Mouse (Mus musculus): ENCODE results near the gene Dgcr2. TPM values are rescaled to one million over a fixed set of nuclear protein-coding genes. Genes with fewer than 3 reads are reported as not detected.

The Dgcr2 gene
- total RNA-seq, 2 experiments from 2014 or later = 32.7 to 55.7 TPM

- no peak for ATAC-seq (replicated peaks; ENCODE audit: low FRiP score, low TSS enrichment, poor library complexity, severe bottlenecking)
Observed at GRCm38 (mm10) chr16:17796971-17797811, 101.2 kb downstream of the Dgcr2 start, which contains the start of gene Scarf2. Scarf2 (plus strand) TSS chr16:17797282.

GRCm38 (mm10) chr16:17796519-17796918 lies 101.8 kb downstream of the Dgcr2 start:
- no peak for ATAC-seq (replicated peaks; ENCODE audit: low FRiP score, low TSS enrichment, poor library complexity, severe bottlenecking)

GRCm38 (mm10) chr16:17795643-17796042 lies 102.7 kb downstream of the Dgcr2 start:
- ATAC-seq (replicated peaks; ENCODE audit: low FRiP score, low TSS enrichment, poor library complexity, severe bottlenecking) = no peak

- no peak for ATAC-seq (replicated peaks; ENCODE audit: low FRiP score, low TSS enrichment, poor library complexity, severe bottlenecking)
Observed at GRCm38 (mm10) chr16:17794047-17794446, 104.3 kb downstream of the Dgcr2 start.

- no peak for ATAC-seq (replicated peaks; ENCODE audit: low FRiP score, low TSS enrichment, poor library complexity, severe bottlenecking)
Observed at GRCm38 (mm10) chr16:17792728-17793127, 105.6 kb downstream of the Dgcr2 start.

Other genes with a start within 250 kb of the Dgcr2 start
- gene Med15, start 165.7 kb downstream of the Dgcr2 start, total RNA-seq (2014; fragmentation: Nextera tagmentation) = 81.6 and 102 TPM in 2 replicates
- gene Med15, start 165.7 kb downstream of the Dgcr2 start, total RNA-seq (2017) = 21.5 and 22.6 TPM in 2 replicates
- gene Klhl22, start 138.9 kb downstream of the Dgcr2 start, total RNA-seq (2014; fragmentation: Nextera tagmentation) = 34.5 and 35.6 TPM in 2 replicates
- gene Klhl22, start 138.9 kb downstream of the Dgcr2 start, total RNA-seq (2017) = 26.6 and 65.5 TPM in 2 replicates
- gene Scarf2, start 101.3 kb downstream of the Dgcr2 start, total RNA-seq (2014; fragmentation: Nextera tagmentation) = not detected in 2 replicates
- not detected in 2 replicates for gene Scarf2, start 101.3 kb downstream of the Dgcr2 start, total RNA-seq (2017)
- not detected in 2 replicates for gene B830017H08Rik, start 65.4 kb downstream of the Dgcr2 start, total RNA-seq (2014; fragmentation: Nextera tagmentation)
- gene B830017H08Rik, start 65.4 kb downstream of the Dgcr2 start, total RNA-seq (2017) = not detected in 2 replicates
- gene Car15, start 60.2 kb downstream of the Dgcr2 start, total RNA-seq (2014; fragmentation: Nextera tagmentation) = 3.5 and 6.9 TPM in 2 replicates
- gene Car15, start 60.2 kb downstream of the Dgcr2 start, total RNA-seq (2017) = 2.2 and 3.4 TPM in 2 replicates
- 2.3 and 2.7 TPM in 2 replicates for gene Gm20518, start 6.9 kb downstream of the Dgcr2 start, total RNA-seq (2014; fragmentation: Nextera tagmentation)
- 1.2 TPM in 1 of 2 replicates, not detected in the other for gene Gm20518, start 6.9 kb downstream of the Dgcr2 start, total RNA-seq (2017)
- gene Tssk1, start 4.3 kb downstream of the Dgcr2 start, total RNA-seq (2014; fragmentation: Nextera tagmentation) = 0.72 TPM in 1 of 2 replicates, not detected in the other
- gene Tssk1, start 4.3 kb downstream of the Dgcr2 start, total RNA-seq (2017) = 0.14 TPM in 1 of 2 replicates, not detected in the other
- not detected in 2 replicates for gene Tssk2, start 75 bp upstream of the Dgcr2 start, total RNA-seq (2014; fragmentation: Nextera tagmentation)
- gene Tssk2, start 75 bp upstream of the Dgcr2 start, total RNA-seq (2017) = 0.47 TPM in 1 of 2 replicates, not detected in the other
- 21.1 and 23.2 TPM in 2 replicates for gene Ess2, start 12.8 kb upstream of the Dgcr2 start, total RNA-seq (2014; fragmentation: Nextera tagmentation)
- 16.6 and 21.0 TPM in 2 replicates for gene Ess2, start 12.8 kb upstream of the Dgcr2 start, total RNA-seq (2017)
- not detected in 2 replicates for gene Gsc2, start 16.5 kb upstream of the Dgcr2 start, total RNA-seq (2014; fragmentation: Nextera tagmentation)
- not detected in 2 replicates for gene Gsc2, start 16.5 kb upstream of the Dgcr2 start, total RNA-seq (2017)
- gene Slc25a1, start 29.7 kb upstream of the Dgcr2 start, total RNA-seq (2014; fragmentation: Nextera tagmentation) = 76.4 and 85.0 TPM in 2 replicates
- gene Slc25a1, start 29.7 kb upstream of the Dgcr2 start, total RNA-seq (2017) = 58.9 and 102 TPM in 2 replicates
- gene Vpreb2, start 81.9 kb upstream of the Dgcr2 start, total RNA-seq (2014; fragmentation: Nextera tagmentation) = 4.0 TPM in 1 of 2 replicates, not detected in the other
- 3.3 TPM in 1 of 2 replicates, not detected in the other for gene Vpreb2, start 81.9 kb upstream of the Dgcr2 start, total RNA-seq (2017)
- 61.2 and 64.6 TPM in 2 replicates for gene Dgcr6, start 154.3 kb upstream of the Dgcr2 start, total RNA-seq (2014; fragmentation: Nextera tagmentation)
- 22.7 and 26.0 TPM in 2 replicates for gene Dgcr6, start 154.3 kb upstream of the Dgcr2 start, total RNA-seq (2017)
- gene Prodh, start 191.6 kb upstream of the Dgcr2 start, total RNA-seq (2014; fragmentation: Nextera tagmentation) = 9.8 and 14.0 TPM in 2 replicates
- gene Prodh, start 191.6 kb upstream of the Dgcr2 start, total RNA-seq (2017) = 14.2 and 23.5 TPM in 2 replicates
- gene Rtn4r, start 229.1 kb upstream of the Dgcr2 start, total RNA-seq (2014; fragmentation: Nextera tagmentation) = not detected in 2 replicates
- gene Rtn4r, start 229.1 kb upstream of the Dgcr2 start, total RNA-seq (2017) = 0.30 and 0.38 TPM in 2 replicates